Mouse (Mus musculus) CD8-positive naive resting alpha-beta T cell, adult 2 months (primary cell): ENCODE results near the gene Opn4.
A peak's percentile ranks its signal among the peaks of the same experiment; 100 is the strongest.

Experiments used
- DNase-seq, 2 experiments: peaks; one replicate each; pipeline ENCODE4 v3.0.0; 2022; ENCODE audit warnings: low read depth in 2 of 2, low spot score in 2 of 2

Gene Opn4

GRCm38 (mm10) chr14:34565711-34566110, 34.2 kb downstream of the Opn4 start:
- DNase-seq, result no peak

DNA sequence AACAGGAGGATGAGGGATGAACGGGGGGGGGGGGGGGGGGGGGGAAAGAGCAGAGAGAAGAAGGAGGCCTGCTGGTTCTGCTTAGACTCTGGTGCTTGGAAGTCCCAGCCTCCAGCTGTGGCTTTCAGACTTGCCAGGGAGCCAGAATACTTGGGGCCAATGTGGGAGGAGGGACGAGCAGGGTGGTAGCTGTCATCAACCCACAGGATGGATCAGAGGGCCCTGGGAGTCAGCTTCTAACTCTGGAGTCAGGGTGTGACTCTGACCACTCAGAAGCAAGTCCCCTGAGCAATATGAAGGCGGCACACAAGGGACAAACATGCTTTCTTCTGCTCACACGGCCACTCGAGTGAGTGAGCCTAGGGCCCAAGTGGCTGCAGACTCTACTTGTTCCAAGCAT, 35.3 kb downstream of the Opn4 start:
- no peak for DNase-seq

GRCm38 (mm10) chr14:34562393-34562792, 37.5 kb downstream of the Opn4 start:
- DNase-seq, result no peak

- no peak for DNase-seq
Observed at GRCm38 (mm10) chr14:34561647-34562046, 38.3 kb downstream of the Opn4 start.

GRCm38 (mm10) chr14:34558947-34559346, 41.0 kb downstream of the Opn4 start:
- no peak for DNase-seq

- DNase-seq, result no peak
Observed at GRCm38 (mm10) chr14:34555211-34555610, 44.7 kb downstream of the Opn4 start.

GRCm38 (mm10) chr14:34554047-34554446, 45.9 kb downstream of the Opn4 start:
- DNase-seq, result no peak

DNA sequence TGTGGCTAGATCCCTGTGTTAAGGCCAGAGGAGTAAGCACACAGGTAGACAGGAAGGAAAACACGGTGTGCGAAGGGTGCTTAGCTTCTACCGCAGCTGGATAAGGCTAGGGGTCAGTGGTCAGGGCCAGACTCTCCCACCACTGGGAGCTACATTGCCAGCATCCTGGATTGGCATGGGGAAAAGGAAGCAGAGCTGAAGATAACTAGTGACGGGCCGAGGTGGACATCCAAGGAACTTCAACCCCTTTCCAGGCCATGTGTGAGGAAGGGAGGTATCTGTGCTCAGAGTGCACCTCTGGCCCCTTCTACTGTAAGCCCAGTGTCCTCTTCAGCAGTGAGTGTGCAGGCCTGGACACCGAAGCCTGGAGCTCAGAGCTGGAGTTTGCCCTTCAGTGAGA, 46.5 kb downstream of the Opn4 start:
- no peak for DNase-seq

GRCm38 (mm10) chr14:34552226-34552625, 47.7 kb downstream of the Opn4 start:
- DNase-seq, result no peak

DNA sequence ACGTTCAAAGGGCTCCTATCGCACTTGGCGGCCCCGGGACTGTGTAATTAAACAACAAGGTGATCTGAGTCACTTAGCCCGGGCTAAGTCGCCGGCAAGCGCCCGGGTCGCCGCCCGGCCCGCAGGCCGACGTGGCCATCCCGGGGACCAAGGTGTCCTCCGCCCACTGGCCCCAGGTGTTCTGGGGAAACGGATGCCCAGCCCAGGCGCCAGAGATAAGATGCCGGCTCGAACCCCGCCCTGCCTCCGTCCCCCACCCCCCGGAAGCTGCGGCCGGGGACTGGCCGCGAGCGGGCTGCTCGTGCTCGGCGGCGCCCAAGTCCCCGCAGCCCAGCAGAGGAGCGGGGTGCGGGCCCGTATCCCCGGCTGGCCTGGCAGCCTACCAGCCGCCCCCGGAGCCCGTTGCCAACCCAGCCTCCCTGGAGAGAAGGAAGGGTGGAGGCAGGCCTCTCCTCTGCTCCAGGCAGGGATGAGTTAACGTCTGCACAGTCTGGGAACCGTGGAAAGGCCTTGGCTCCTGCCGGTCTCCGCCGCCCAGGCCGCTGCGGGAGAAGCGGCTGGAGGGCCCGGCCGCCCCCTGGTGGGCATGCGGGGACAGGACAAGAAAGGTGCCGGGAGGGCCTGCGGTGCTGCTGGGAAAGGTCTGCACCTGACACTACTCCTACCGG, 50.8 kb downstream of the Opn4 start:
- peak; percentile 43 to 55 for DNase-seq

- DNase-seq, result no peak
Observed at GRCm38 (mm10) chr14:34548391-34549001, 51.4 kb downstream of the Opn4 start.

DNA sequence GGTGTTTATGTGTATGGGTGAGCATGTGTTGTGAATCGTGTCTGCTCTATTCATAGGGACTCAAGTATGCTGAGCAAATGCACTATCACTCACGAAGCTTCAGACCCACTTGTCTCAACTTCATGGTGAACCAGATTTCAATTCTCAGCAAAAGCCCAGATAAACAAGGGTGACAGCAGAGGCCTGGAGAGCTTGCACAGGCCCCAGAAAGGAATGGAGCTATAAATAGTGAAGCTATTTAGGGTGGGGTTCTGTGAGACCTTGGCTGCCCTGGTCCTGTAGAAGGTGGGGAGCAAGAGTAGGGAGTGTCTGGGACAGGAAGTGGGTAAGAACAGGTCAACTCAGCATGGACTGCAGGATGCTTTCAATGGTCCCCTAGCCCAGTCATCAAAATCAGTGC, 55.4 kb downstream of the Opn4 start:
- no peak for DNase-seq

- no peak for DNase-seq
Observed at GRCm38 (mm10) chr14:34544001-34544400, 55.9 kb downstream of the Opn4 start.

DNA sequence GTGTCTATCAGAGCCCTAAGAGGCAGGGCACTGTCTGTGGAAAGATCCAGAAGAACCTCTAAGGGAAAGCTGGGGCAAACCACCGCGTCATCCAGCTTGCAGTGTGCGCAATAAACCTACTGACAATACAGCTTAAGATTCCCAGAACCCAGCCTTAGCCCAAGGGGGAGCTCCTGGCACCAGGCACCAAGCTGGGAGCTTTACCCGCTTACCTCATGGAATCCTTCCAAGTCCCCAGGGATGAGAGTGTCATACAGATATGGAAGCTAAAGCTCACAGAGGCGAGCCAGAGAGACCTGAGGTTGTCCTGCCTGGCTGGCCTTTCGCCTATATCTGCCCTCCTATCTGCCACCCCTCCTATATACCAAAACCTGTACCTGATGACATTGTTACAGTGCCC, 56.3 kb downstream of the Opn4 start:
- no peak for DNase-seq

- no peak for DNase-seq
Observed at GRCm38 (mm10) chr14:34541896-34542295, 58.0 kb downstream of the Opn4 start.

GRCm38 (mm10) chr14:34540685-34541162, 59.2 kb downstream of the Opn4 start:
- DNase-seq, result no peak
